Mouse (Mus musculus) MEL (cell line): Measurements from ENCODE around the gene Pgap3. TPM values are rescaled to one million over a fixed set of nuclear protein-coding genes. Genes with fewer than 3 reads are reported as not detected.

Experiments
- DNase-seq: peaks from one replicate; pipeline ENCODE4 v3.0.0; 2011; ENCODE audit warnings: low read depth, low spot score
- H3K27ac ChIP-seq: 2 replicates; pipeline ENCODE4 v1.5.1; 2012; ENCODE audit warnings: low read depth, mild to moderate bottlenecking, control low read depth, low read length, moderate library complexity; ENCODE audit not compliant: control insufficient read depth
- H3K27me3 ChIP-seq, 2 experiments: fragments of 150-350 bp in 1 of 2; sonication (generic) in 1 of 2; 2 replicates each; pipeline ENCODE4 v1.6.1; 2012; ENCODE audit warnings: low read length in 2 of 2, mild to moderate bottlenecking in 2 of 2, improper control_type of control experiment in 1 of 2, moderate library complexity in 1 of 2; ENCODE audit not compliant: insufficient read depth in 2 of 2, control insufficient read depth in 1 of 2
- H3K36me3 ChIP-seq, 2 experiments: 2 replicates each; pipeline ENCODE4 v1.6.1; 2012 to 2014; ENCODE audit warnings: low read length in 2 of 2, improper control_type of control experiment in 1 of 2, inconsistent platforms in 1 of 2, mild to moderate bottlenecking in 1 of 2; ENCODE audit not compliant: insufficient read depth in 2 of 2, control insufficient read depth in 1 of 2
- H3K4me1 ChIP-seq, 2 experiments: fragments of 150-350 bp in 1 of 2; sonication (generic) in 1 of 2; 2 replicates each; pipeline ENCODE4 v1.6.1; 2012; ENCODE audit warnings: low read length in 2 of 2, improper control_type of control experiment in 1 of 2, mild to moderate bottlenecking in 1 of 2; ENCODE audit not compliant: insufficient read depth in 2 of 2, control insufficient read depth in 1 of 2
- H3K4me3 ChIP-seq, 2 experiments: fragments of 150-350 bp in 1 of 2; sonication (generic) in 1 of 2; 2 replicates each; pipeline ENCODE4 v1.5.1; 2012; ENCODE audit warnings: low read depth in 2 of 2, low read length in 2 of 2, mild to moderate bottlenecking in 2 of 2, moderate library complexity in 2 of 2, control low read depth in 1 of 2, improper control_type of control experiment in 1 of 2; ENCODE audit not compliant: control insufficient read depth in 1 of 2, insufficient read depth in 1 of 2
- H3K79me2 ChIP-seq: 2 replicates; pipeline ENCODE4 v1.6.1; 2012; ENCODE audit warnings: mild to moderate bottlenecking, low read length, moderate library complexity; ENCODE audit not compliant: control insufficient read depth, poor library complexity, insufficient read depth
- H3K9ac ChIP-seq: 2 replicates; pipeline ENCODE4 v1.6.1; 2012; ENCODE audit warnings: low read depth, mild to moderate bottlenecking, control low read depth, low read length, moderate library complexity; ENCODE audit not compliant: control insufficient read depth, poor library complexity, severe bottlenecking
- H3K9me3 ChIP-seq: fragments of 150-350 bp; sonication (generic); replicated peaks from 2 replicates; pipeline ENCODE4 v1.6.1; 2012; ENCODE audit warnings: mild to moderate bottlenecking, low read length, improper control_type of control experiment, moderate library complexity; ENCODE audit not compliant: insufficient read depth
- BHLHE40 ChIP-seq: IDR thresholded peaks from 2 replicates; pipeline ENCODE4 v1.6.1; 2012; ENCODE audit warnings: low read depth, mild to moderate bottlenecking, inconsistent platforms, low read length, improper control_type of control experiment, borderline replicate concordance
- CHD1 ChIP-seq: IDR thresholded peaks from 2 replicates; pipeline ENCODE4 v1.6.1; 2012; ENCODE audit warnings: low read depth, mild to moderate bottlenecking, inconsistent platforms, low read length, improper control_type of control experiment
- CHD2 ChIP-seq: IDR thresholded peaks from 2 replicates; pipeline ENCODE4 v1.6.1; 2011; ENCODE audit warnings: low read length, improper control_type of control experiment
- CTCF ChIP-seq, 3 experiments: IDR thresholded peaks in 2 of 3; conservative IDR thresholded peaks in 1 of 3; 2 replicates each; pipeline ENCODE4 v1.5.1; 2011 to 2012; ENCODE audit warnings: low read length in 3 of 3, low read depth in 2 of 3, mild to moderate bottlenecking in 2 of 3, improper control_type of control experiment in 1 of 3, inconsistent platforms in 1 of 3, mixed read lengths in 1 of 3, moderate library complexity in 1 of 3; ENCODE audit not compliant: control insufficient read depth in 1 of 3, insufficient read depth in 1 of 3, poor library complexity in 1 of 3, severe bottlenecking in 1 of 3
- GABPA ChIP-seq: IDR thresholded peaks from 2 replicates; pipeline ENCODE4 v1.6.1; 2012; ENCODE audit warnings: low read depth, mild to moderate bottlenecking, inconsistent platforms, low read length, improper control_type of control experiment, moderate library complexity
- KAT2A ChIP-seq: conservative IDR thresholded peaks from 2 replicates; pipeline ENCODE4 v1.6.1; 2012; ENCODE audit warnings: low read depth, low read length, improper control_type of control experiment, inconsistent platforms
- MAX ChIP-seq: IDR thresholded peaks from 2 replicates; pipeline ENCODE4 v1.6.1; 2011; ENCODE audit warnings: low read length, improper control_type of control experiment
- MAZ ChIP-seq: IDR thresholded peaks from 2 replicates; pipeline ENCODE4 v1.6.1; 2012; ENCODE audit warnings: low read depth, mild to moderate bottlenecking, inconsistent platforms, low read length, improper control_type of control experiment
- MYB ChIP-seq: IDR thresholded peaks from 2 replicates; pipeline ENCODE4 v1.6.1; 2011; ENCODE audit warnings: mild to moderate bottlenecking, low read depth, low read length, improper control_type of control experiment
- NELFE ChIP-seq: IDR thresholded peaks from 2 replicates; pipeline ENCODE4 v1.6.1; 2011; ENCODE audit warnings: low read depth, low read length, improper control_type of control experiment
- POLR2A ChIP-seq, 2 experiments: IDR thresholded peaks; 2 replicates each; pipeline ENCODE4 v1.6.1; 2011 to 2012; ENCODE audit warnings: low read length in 2 of 2, mild to moderate bottlenecking in 2 of 2, control low read depth in 1 of 2, improper control_type of control experiment in 1 of 2, low read depth in 1 of 2, moderate library complexity in 1 of 2; ENCODE audit not compliant: control insufficient read depth in 1 of 2, insufficient read depth in 1 of 2, poor library complexity in 1 of 2
- POLR2AphosphoS2 ChIP-seq: IDR thresholded peaks from 2 replicates; pipeline ENCODE4 v1.6.1; 2011; ENCODE audit warnings: low read length, improper control_type of control experiment
- POLR2AphosphoS5 ChIP-seq: IDR thresholded peaks from 2 replicates; pipeline ENCODE4 v1.6.1; 2012; ENCODE audit warnings: low read depth, borderline replicate concordance, mild to moderate bottlenecking, inconsistent platforms, low read length, moderate library complexity, mixed read lengths
- TAL1 ChIP-seq: IDR thresholded peaks from 2 replicates; pipeline ENCODE4 v1.6.1; 2012; ENCODE audit warnings: mild to moderate bottlenecking, inconsistent platforms, low read length, moderate library complexity, mixed read lengths
- TBP ChIP-seq: IDR thresholded peaks from 2 replicates; pipeline ENCODE4 v1.8.0; 2011; ENCODE audit warnings: low read depth, low read length, improper control_type of control experiment
- UBTF ChIP-seq: IDR thresholded peaks from 2 replicates; pipeline ENCODE4 v1.6.1; 2012; ENCODE audit warnings: low read depth, mild to moderate bottlenecking, inconsistent platforms, low read length, improper control_type of control experiment, moderate library complexity, borderline replicate concordance; ENCODE audit not compliant: insufficient read depth
- USF1 ChIP-seq: IDR thresholded peaks from 2 replicates; pipeline ENCODE4 v1.6.1; 2014; ENCODE audit warnings: low read depth, mild to moderate bottlenecking, inconsistent platforms, low read length, improper control_type of control experiment, moderate library complexity
- ZC3H11A ChIP-seq: IDR thresholded peaks from 2 replicates; pipeline ENCODE4 v1.6.1; 2012; ENCODE audit warnings: low read depth, mild to moderate bottlenecking, inconsistent platforms, low read length, improper control_type of control experiment
- ZKSCAN1 ChIP-seq: IDR thresholded peaks from 2 replicates; pipeline ENCODE4 v1.6.1; 2012; ENCODE audit warnings: low read depth, mild to moderate bottlenecking, inconsistent platforms, low read length, improper control_type of control experiment, moderate library complexity
- ZMIZ1 ChIP-seq: IDR thresholded peaks from 2 replicates; pipeline ENCODE4 v1.6.1; 2012; ENCODE audit warnings: low read depth, mild to moderate bottlenecking, inconsistent platforms, low read length, improper control_type of control experiment, moderate library complexity
- polyA plus RNA-seq, 2 experiments: library from polyadenylated mRNA; stranded (reverse) in 1 of 2; unstranded in 1 of 2; fragments of >175 nt in 1 of 2; fragments of >200 nt in 1 of 2; gene quantifications; 2 replicates each; pipeline versions ENCODE4 v1.2.1 to v1.2.4; 2012; ENCODE audit warnings: low replicate concordance in 2 of 2, low read depth in 1 of 2; ENCODE audit not compliant: insufficient read length in 2 of 2, insufficient read depth in 1 of 2, missing spikeins in 1 of 2
- total RNA-seq: library from RNA; depleted of rRNA; stranded (reverse); fragments of 300-350 nt; gene quantifications from 2 replicates; pipeline ENCODE4 v1.2.3, GENCODE M21; 2012

Gene Pgap3
- total and polyA plus RNA-seq, 3 experiments: 7.4 to 8.4 TPM; not detected in 1

GRCm38 (mm10) chr11:98438331-98439158 is 38.3 kb upstream of the Pgap3 start, which contains the start of gene Mien1 (continued):
- TF ChIP-seq ZKSCAN1: peak; percentile 79; the same call in 1 of the 2 replicates
- no peak for TF ChIP-seq CHD1
- no peak for TF ChIP-seq ZMIZ1
- TF ChIP-seq KAT2A: no peak; the same call in 1 of the 2 replicates

GRCm38 (mm10) chr11:98437441-98437840 is 37.2 kb upstream of the Pgap3 start:
- Histone ChIP-seq H3K9me3 (no peaks in the 10 kb centered on the region), H3K27me3 (peaks cover 0 to 2% of the 10 kb centered on the region in 2 experiments; a peak in 1 of 4 replicates)
- TF ChIP-seq KAT2A: no peak
- no peak for TF ChIP-seq CHD2
- TF ChIP-seq MAZ: no peak
- no peak for TF ChIP-seq TBP
- TF ChIP-seq MAX: no peak
- TF ChIP-seq GABPA: no peak
- TF ChIP-seq CTCF (IDR thresholded peaks at IDR 0.05 in 2 of 3, conservative IDR thresholded peaks at IDR 0.05 in 1 of 3; ENCODE audit: control insufficient read depth in 1 of 3, insufficient read depth in 1 of 3, low read depth in 2 of 3, low read length in 3 of 3, poor library complexity in 1 of 3, severe bottlenecking in 1 of 3): no peak
- TF ChIP-seq POLR2AphosphoS2: no peak
- no peak for TF ChIP-seq POLR2AphosphoS5
- TF ChIP-seq MYB: no peak
- TF ChIP-seq USF1: no peak
- no peak for TF ChIP-seq TAL1
- no peak for TF ChIP-seq NELFE
- TF ChIP-seq UBTF: no peak
- TF ChIP-seq, all 39 proteins: peak for 0
- Histone ChIP-seq H3K4me3 (no peak overlapping the region), H3K79me2 (no peaks in the 10 kb centered on the region; the same call in 1 of the 2 replicates), H3K27ac (no peak overlapping the region), H3K36me3 (no peaks in the 10 kb centered on the region), H3K4me1 (peaks cover 2 to 5% of the 10 kb centered on the region in 2 experiments; a peak in 1 of 4 replicates), H3K9ac (no peak overlapping the region)
- no peak for DNase-seq

GRCm38 (mm10) chr11:98435723-98436122 is 35.4 kb upstream of the Pgap3 start:
- TF ChIP-seq POLR2A (IDR thresholded peaks at IDR 0.05; ENCODE audit: control insufficient read depth in 1 of 2, insufficient read depth in 1 of 2, low read depth in 1 of 2, low read length in 2 of 2, poor library complexity in 1 of 2) (no peak), BHLHE40 (no peak), ZC3H11A (no peak)
- TF ChIP-seq, all 39 proteins: peak for 0
- no peaks in the 10 kb centered on the region for H3K36me3 ChIP-seq
- no peak overlapping the region for H3K27ac ChIP-seq
- H3K27me3 ChIP-seq: peaks cover 0 to 6% of the 10 kb centered on the region in 2 experiments; a peak in 2 of 4 replicates
- H3K4me3 ChIP-seq: no peak overlapping the region
- no peak for DNase-seq
- no peaks in the 10 kb centered on the region for H3K9me3 ChIP-seq
- no peaks in the 10 kb centered on the region; the same call in 1 of the 2 replicates for H3K79me2 ChIP-seq
- no peak overlapping the region for H3K9ac ChIP-seq
- peaks cover 2 to 5% of the 10 kb centered on the region in 2 experiments; a peak in 1 of 4 replicates for H3K4me1 ChIP-seq
